In genomic region chr13:81860683-81861082, GRCm38 (mm10) we compare ENCODE assay signal across 18 mouse cellular contexts.
"Had no signal": no experiment of that assay in that cellular context is flagged by ENCODE, and none has a peak within 500 bp of the region (broad histone marks: within the 10 kb centered on the region; RNA-seq: fewer than 3 reads in every experiment).

No protein-coding gene starts in this region.

- H3K9me3 ChIP-seq: midbrain, embryonic 10.5 days; midbrain, embryonic 12.5 days; neural tube, embryonic 13.5 days; neural tube, embryonic 15.5 days had no signal

- H3K27me3 ChIP-seq: midbrain, embryonic 12.5 days; neural tube, embryonic 13.5 days; neural tube, embryonic 15.5 days had no signal

- H3K4me1 ChIP-seq: midbrain, embryonic 10.5 days; midbrain, embryonic 12.5 days; neural tube, embryonic 13.5 days; neural tube, embryonic 15.5 days had no signal

- H3K27ac ChIP-seq: midbrain, embryonic 10.5 days; midbrain, embryonic 12.5 days; neural tube, embryonic 13.5 days; neural tube, embryonic 15.5 days had no signal

- ATAC-seq: midbrain, embryonic 16.5 days had no signal

- H3K36me3 ChIP-seq: midbrain, embryonic 10.5 days; midbrain, embryonic 12.5 days; neural tube, embryonic 13.5 days; neural tube, embryonic 15.5 days had no signal

- H3K4me3 ChIP-seq: midbrain, embryonic 10.5 days; midbrain, embryonic 12.5 days; myocyte; neural tube, embryonic 13.5 days; neural tube, embryonic 15.5 days had no signal

- H3K9ac ChIP-seq: lung, embryonic 14.5 days; midbrain, embryonic 12.5 days; neural tube, embryonic 13.5 days; neural tube, embryonic 15.5 days had no signal

- H3K4me2 ChIP-seq: lung, embryonic 14.5 days; midbrain, embryonic 12.5 days; neural tube, embryonic 13.5 days; neural tube, embryonic 15.5 days had no signal

- DNase-seq: lung, embryonic 14.5 days; lung, postnatal 10 days; lung, postnatal 4 days; midbrain, embryonic 14.5 days; retina, postnatal 1 day; right cerebral cortex, adult 18-20 months; right cerebral cortex, postnatal 25 days; right cerebral cortex, postnatal 4 days; spleen, adult 18-20 months; thymus, adult 18-20 months; thymus, postnatal 14 days; thymus, postnatal 36 days had no signal
